Mouse (Mus musculus): ENCODE measurements at regions not wholly inside any gene's neighbourhood (a gene's known extent, or its start where the extent isn't known, plus 50 kb on each side); places are given as distances from the start of the nearest gene placed in this dataset.

DNA sequence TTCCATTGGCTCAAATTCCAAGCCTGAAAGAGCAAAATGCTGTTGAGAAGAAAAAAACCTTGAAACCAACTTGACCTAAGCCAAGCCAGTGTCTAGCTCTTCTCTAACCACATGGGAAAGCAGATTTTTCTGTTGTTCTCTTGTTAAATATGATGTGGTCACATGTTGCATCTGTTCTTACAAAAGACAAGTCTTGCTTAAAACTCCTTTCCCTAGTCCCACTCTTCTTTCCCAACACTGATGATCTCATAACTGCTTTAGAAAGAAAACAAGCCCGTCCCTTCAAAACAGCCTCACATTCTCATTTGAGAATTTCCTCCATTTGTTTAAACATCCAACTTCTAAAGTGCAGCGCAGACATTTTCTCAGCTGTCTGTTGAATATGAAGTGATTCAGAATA, 96.5 kb downstream of the Postn start:
- TF ChIP-seq CTCF (IDR thresholded peaks at IDR 0.05; ENCODE audit: borderline replicate concordance, insufficient read depth, low read depth, low read length) (no peak), POLR2A (IDR thresholded peaks at IDR 0.05; ENCODE audit: borderline replicate concordance, insufficient read depth, low read length) (no peak)

All from cerebellum, adult 2 months (tissue).